ENCODE assay signal across 12 mouse cellular contexts in the genomic region with DNA sequence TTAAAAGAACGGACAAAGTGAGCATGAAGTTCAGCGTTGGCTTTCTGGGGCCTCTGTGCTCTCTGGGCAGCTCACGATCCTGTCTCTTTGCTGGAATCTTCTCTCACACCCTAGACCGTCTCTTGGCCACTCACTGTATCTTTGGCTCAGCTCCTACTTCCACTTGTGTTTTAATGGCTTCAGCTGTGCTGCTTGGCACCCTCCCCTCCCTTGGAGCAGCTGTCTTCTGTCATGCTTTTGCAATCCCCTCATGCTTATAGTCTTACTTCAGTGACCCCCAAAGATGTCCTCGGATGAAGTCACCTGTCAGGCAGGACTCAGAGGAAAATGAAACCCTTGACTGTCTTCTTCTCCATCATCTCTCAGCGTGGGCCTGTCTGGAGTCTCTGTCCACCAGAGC.
DNase-seq lines count a peak whose midpoint lies in the region; ATAC-seq and TF ChIP-seq lines count a peak whose summit lies in the region.
"Had no signal": no experiment of that assay in that cellular context is flagged by ENCODE, and none has a peak within 500 bp of the region (broad histone marks: within the 10 kb centered on the region; RNA-seq: fewer than 3 reads in every experiment).

No protein-coding gene starts in this region.

- TF ChIP-seq CTCF in lung, postnatal 0 days (IDR thresholded peaks at IDR 0.05): no peak

- 58% methylated on average over 6 of the region's 6 CpGs for WGBS in lung, postnatal 0 days

- H3K4me2 ChIP-seq in lung, postnatal 0 days (replicated peaks; ENCODE audit: low read depth, low read length): no peak overlapping the region
- H3K4me2 ChIP-seq: hindbrain, embryonic 14.5 days; limb, embryonic 12.5 days had no signal

- peak; percentile 82 to 83 for DNase-seq in cerebellum, postnatal 10 days
- DNase-seq in kidney, adult 9 months: peak; percentile 30
- DNase-seq in kidney, adult 8-10 months: no peak
- peak; percentile 58 for DNase-seq in gastrocnemius, postnatal 10 days
- peak; percentile 72 for DNase-seq in lung, postnatal 0 days (ENCODE audit: low spot score)
- no peak for DNase-seq in thymus, postnatal 14 days
- DNase-seq in urinary bladder, postnatal 25 days (ENCODE audit: low spot score): no peak
- DNase-seq: thymus, postnatal 36 days had no signal

- no peak overlapping the region for H3K4me3 ChIP-seq in lung, postnatal 0 days (ENCODE audit: low read depth, low read length)
- H3K4me3 ChIP-seq: erythroblast, embryonic 14.5 days; limb, embryonic 12.5 days had no signal

- H3K4me1 ChIP-seq in lung, postnatal 0 days (ENCODE audit: insufficient read depth, low read depth, low read length): no peaks in the 10 kb centered on the region

- no peak for ATAC-seq in cerebellum, adult (ENCODE audit: insufficient number of reproducible peaks, low FRiP score, low TSS enrichment)
- ATAC-seq in lung, postnatal 0 days: peak; percentile 75

- H3K9ac ChIP-seq in lung, postnatal 0 days (replicated peaks; ENCODE audit: low read depth): no peak overlapping the region
- H3K9ac ChIP-seq: hindbrain, embryonic 14.5 days; limb, embryonic 12.5 days had no signal

- H3K27me3 ChIP-seq in lung, postnatal 0 days (replicated peaks; ENCODE audit: insufficient read depth, low read length): no peaks in the 10 kb centered on the region
- H3K27me3 ChIP-seq: limb, embryonic 12.5 days had no signal

- H3K36me3 ChIP-seq in lung, postnatal 0 days (ENCODE audit: insufficient read depth, low read length): no peaks in the 10 kb centered on the region
- H3K36me3 ChIP-seq: limb, embryonic 12.5 days had no signal

- no peak overlapping the region for H3K27ac ChIP-seq in lung, postnatal 0 days (ENCODE audit: low read length)
- H3K27ac ChIP-seq: hindbrain, embryonic 14.5 days; limb, embryonic 12.5 days had no signal

- TF ChIP-seq EP300 in lung, postnatal 0 days (IDR thresholded peaks at IDR 0.05): no peak

- no peaks in the 10 kb centered on the region for H3K9me3 ChIP-seq in lung, postnatal 0 days (ENCODE audit: low read length)
- H3K9me3 ChIP-seq: limb, embryonic 12.5 days had no signal

Comparison
In these comparisons a context has a peak if more than half of its experiments do, and no peak if none do; other contexts are left out.
1. DNase-seq: peak in cerebellum, postnatal 10 days (2 of 2), kidney, adult 9 months (single experiment), gastrocnemius, postnatal 10 days (single experiment) and lung, postnatal 0 days (single experiment); none in kidney, adult 8-10 months (0 of 2), thymus, postnatal 14 days (single experiment) and urinary bladder, postnatal 25 days (single experiment).